Mouse (Mus musculus): Measurements from ENCODE around the gene Gm13762.

GRCm38 (mm10) chr2:89018240-89018639 is 38.2 kb upstream of the Gm13762 start, which contains the start of gene Olfr1216:
- no peak for TF ChIP-seq POLR2A (IDR thresholded peaks at IDR 0.05; ENCODE audit: insufficient read length, low read depth)
- no peak for TF ChIP-seq USF1 (IDR thresholded peaks at IDR 0.05; ENCODE audit: low read depth)
- TF ChIP-seq MYOD1 (IDR thresholded peaks at IDR 0.05; ENCODE audit: control insufficient read depth in 1 of 3, insufficient read length in 2 of 3, low read depth in 2 of 3): no peak
- no peak for TF ChIP-seq POLR2AphosphoS2 (IDR thresholded peaks at IDR 0.05; ENCODE audit: insufficient read length, low read depth)
- no peak for TF ChIP-seq SRF (IDR thresholded peaks at IDR 0.05; ENCODE audit: control insufficient read depth, insufficient read length, low read depth)
- no peak for TF ChIP-seq TCF12 (IDR thresholded peaks at IDR 0.05; ENCODE audit: insufficient read depth, poor library complexity, severe bottlenecking)
